Mouse (Mus musculus) megakaryocyte, adult 5-6 weeks (primary cell): ENCODE measurements around the gene Hist1h4h. TPM values are rescaled to one million over a fixed set of nuclear protein-coding genes. Genes with fewer than 3 reads are reported as not detected.

Experiments
- ATAC-seq: 2 replicates; pipeline ENCODE4 v1.8.0; 2016; ENCODE audit warnings: mild to moderate bottlenecking, inconsistent platforms; ENCODE audit not compliant: poor library complexity, severe bottlenecking
- total RNA-seq, 2 experiments: library from RNA; stranded (forward) in 1 of 2; stranded (reverse) in 1 of 2; fragments of 153-499, 151-499 nt in 1 of 2; fragments of 221-1000, 200-1000 nt in 1 of 2; gene quantifications; 2 replicates each; pipeline versions ENCODE4 v1.2.3 to v1.2.4; 2015 to 2017

Hist1h4h gene
- total RNA-seq, 2 experiments from 2014 or later: 63.9 to 1,202 TPM

DNA sequence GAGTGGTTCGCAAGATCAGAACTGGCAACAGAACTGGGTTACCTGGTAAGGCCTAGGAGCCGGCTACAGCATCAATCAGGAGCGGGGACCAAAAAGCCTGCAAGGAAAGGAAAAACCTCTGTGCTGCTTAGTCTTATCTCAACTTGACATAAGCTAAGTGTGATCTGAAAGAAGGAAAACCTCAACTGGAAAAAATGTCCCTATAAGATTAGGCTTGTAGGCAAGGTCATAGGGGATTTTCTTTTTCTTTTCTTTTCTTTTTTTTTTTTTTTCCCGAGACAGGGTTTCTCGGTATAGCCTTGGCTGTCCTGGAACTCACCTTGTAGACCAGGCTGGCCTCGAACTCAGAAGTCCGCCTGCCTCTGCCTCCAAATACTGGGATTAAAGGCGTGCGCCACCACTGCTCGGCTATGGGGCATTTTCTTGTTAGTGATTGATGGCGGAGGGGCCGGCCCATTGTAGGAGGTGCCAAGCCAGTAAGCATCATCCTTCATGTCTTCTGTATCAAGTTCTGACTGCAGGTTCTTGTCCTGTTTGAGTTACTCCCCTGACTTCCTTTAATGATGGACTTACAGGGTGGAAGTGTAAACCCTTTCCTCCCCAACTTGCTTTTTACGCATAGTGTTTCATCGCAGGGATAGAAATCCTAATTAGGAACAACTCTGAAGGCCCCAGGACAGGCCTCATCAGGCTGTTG is 23.9 kb upstream of the Hist1h4h start:
- no peak for ATAC-seq

DNA sequence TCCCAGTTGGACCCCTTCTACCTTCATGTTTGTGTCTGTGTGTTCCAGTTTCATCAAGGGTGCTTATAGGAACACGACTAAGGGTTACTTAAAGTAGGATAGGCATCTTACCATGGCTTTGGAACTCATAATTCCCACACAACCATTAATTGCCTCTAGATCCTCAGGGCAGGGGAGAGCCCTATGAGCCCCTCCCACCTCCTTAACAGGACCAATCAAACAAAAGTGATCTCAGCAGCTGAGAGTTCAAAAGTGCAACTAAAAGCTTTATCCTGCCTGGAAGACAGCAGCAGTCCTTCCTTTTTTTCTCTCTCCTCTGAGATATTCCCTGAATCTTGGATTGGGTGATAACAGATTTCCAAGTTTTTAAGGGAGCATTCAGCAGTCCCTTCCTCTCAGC is 20.7 kb upstream of the Hist1h4h start:
- no peak for ATAC-seq

DNA sequence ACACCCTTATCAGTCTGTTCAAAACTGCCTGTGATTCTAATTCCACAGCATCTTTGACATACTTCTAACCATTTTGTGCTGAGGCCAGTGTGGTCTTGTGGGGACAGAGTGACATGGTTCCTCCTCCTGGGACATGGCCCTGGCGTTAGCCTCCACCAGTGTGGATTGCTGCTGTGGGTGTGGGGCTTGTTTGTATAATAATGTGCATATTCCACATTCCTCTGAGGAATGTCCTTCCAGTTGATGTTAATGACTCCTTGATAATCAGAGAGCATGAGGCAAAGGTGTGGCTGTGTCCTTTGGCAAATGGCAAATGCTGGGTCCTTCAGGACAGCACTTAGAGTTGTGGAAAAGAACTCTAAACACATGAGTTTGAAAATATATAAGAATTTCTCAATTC is 17.3 kb upstream of the Hist1h4h start:
- no peak for ATAC-seq

- no peak for ATAC-seq
Measured at GRCm38 (mm10) chr13:23515281-23515680, 15.6 kb upstream of the Hist1h4h start.

DNA sequence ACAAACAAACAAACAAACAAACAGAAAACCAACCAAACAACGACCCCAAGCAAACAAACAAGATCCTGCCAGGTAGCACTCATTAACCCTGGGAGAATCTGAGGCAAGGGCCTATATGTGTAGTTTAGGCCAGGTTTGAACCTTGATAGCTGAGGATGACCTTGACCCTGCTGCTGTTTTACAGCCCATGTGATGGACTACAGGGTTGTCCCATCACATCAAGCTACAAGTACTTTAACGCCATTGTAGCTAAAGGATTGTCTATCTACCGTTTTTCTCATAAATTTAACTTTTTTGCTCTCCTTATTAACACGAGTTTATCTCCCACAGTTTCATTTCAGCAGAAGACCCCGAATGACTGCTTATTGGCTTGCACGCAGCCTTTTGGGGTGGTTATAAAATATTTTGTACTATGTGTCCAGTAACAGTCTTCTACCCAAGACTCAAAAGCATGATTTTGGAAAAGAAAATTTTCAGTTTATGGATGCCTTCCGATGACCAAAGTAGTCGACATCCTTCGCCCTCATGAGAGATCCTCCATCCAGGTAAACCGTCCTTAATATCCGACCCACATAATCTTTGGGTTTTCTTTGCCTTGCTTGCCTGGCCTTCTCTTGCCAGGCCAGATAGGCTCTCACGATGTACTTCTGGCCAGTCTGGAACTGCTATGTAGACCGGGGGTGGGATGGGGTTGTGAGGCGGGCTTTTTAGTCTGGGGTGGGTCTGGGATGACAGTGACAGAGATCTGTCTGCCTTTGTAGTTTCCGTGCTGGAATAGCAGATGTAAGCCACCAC is 14.8 kb upstream of the Hist1h4h start:
- no peak for ATAC-seq

GRCm38 (mm10) chr13:23516822-23517602 is 13.8 kb upstream of the Hist1h4h start:
- ATAC-seq: peak; percentile 39

- peak; percentile 45 for ATAC-seq
Measured at GRCm38 (mm10) chr13:23517603-23518294, 13.1 kb upstream of the Hist1h4h start.

- no peak for ATAC-seq
Measured at GRCm38 (mm10) chr13:23518295-23518603, 12.6 kb upstream of the Hist1h4h start.

DNA sequence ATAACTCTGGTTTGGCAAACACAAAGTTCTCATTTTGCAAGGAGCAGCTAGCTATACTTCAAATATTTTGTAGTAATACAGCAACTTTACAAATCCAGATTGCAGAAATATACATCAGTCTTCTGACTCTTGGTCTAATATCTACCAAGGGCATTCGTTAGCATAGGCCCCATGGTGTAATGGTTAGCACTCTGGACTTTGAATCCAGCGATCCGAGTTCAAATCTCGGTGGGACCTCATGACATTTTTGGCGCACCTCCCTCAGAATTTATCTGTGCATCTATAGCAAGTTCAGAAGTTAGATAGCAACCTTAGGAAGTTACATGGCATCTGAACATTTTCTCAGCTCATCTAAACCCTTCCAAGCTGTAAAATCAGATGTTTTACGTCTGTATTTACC is 12.0 kb upstream of the Hist1h4h start:
- ATAC-seq: peak; percentile 32

- peak; percentile 41; the same call in 1 of the 2 replicates for ATAC-seq
Measured at GRCm38 (mm10) chr13:23519416-23519815, 11.4 kb upstream of the Hist1h4h start.

- no peak for ATAC-seq
Measured at GRCm38 (mm10) chr13:23521703-23522102, 9.1 kb upstream of the Hist1h4h start.

GRCm38 (mm10) chr13:23523976-23524375 is 6.9 kb upstream of the Hist1h4h start:
- ATAC-seq: no peak

DNA sequence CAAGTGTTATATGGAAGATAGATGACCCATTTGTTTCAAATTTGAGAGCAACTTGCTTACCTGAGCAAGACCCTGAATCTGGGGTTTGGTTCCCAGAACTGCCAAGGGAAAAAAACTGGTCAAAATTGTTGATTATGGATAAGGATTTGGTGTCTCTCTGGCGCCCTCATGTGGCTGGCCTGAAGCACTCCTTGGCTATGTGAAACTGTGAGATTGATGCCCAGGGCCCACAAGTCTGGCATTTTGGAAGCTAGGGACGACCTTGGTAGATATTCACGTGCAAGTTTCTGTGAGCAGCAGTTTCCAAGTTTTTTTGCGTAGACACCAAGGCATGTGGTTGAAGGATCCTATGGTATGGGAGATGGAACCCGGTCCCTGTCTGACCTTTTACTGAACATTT is 6.2 kb upstream of the Hist1h4h start:
- peak; percentile 73 for ATAC-seq

GRCm38 (mm10) chr13:23525901-23526300 is 4.9 kb upstream of the Hist1h4h start:
- no peak for ATAC-seq

GRCm38 (mm10) chr13:23526312-23526711 is 4.5 kb upstream of the Hist1h4h start:
- peak; percentile 49 for ATAC-seq

DNA sequence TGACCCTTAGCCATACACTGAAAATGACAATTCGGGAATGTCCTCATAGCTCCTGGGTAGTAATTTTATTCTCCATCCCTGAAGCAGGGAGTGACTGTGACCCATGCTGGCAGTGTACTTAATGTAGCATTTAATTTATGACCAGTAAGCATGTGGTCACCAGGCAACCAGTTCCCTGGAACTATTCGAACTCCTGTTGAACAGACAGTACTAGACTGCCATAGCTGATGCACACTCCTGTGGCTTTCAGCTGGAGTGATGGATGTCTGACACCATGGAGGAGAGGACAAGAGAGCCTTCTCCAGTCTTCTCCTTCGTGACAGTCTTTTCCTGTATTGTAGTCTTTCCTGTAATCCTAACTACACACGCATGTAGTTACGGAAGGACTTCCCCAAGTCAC is 1.8 kb upstream of the Hist1h4h start:
- ATAC-seq: no peak

GRCm38 (mm10) chr13:23529480-23530165 is 1.2 kb upstream of the Hist1h4h start:
- no peak for ATAC-seq

DNA sequence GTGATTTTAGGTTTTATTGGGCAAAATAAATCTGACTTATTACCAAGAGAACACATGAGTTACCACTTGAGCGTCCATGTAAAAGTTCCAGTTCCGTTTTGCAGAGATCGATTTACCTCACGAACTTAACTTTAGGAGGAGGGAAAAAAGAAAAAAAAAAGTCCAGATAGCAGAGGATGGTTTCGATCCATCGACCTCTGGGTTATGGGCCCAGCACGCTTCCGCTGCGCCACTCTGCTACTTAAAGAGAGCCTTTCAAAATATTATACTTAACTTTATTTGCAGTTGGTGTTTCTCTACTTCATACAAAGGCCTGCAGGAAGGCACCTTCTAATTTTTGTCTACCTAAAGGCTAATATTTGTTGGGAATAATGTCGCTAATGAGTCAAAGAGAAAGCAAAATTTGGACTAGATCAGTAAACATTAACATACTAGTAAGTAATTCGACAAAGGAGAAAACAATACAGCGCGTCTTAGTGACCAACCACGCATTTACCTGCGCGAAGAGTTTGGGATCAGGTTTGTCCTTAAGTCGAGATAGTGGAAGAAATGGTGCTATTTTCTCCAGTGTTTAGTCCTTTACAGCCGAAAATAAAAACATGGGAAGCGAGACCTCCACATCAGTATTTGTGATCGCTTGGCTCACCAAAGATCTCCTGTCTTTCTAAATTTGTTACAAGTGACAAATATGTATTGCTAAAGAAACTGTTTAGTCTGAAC is 509 bp upstream of the Hist1h4h start:
- ATAC-seq: no peak

GRCm38 (mm10) chr13:23532262-23533075 is 1.6 kb downstream of the Hist1h4h start:
- no peak for ATAC-seq
